Mouse (Mus musculus): Measurements from ENCODE around the gene Cdh4. TPM values are rescaled to one million over a fixed set of nuclear protein-coding genes. Genes with fewer than 3 reads are reported as not detected.
A peak's percentile ranks its signal among the peaks of the same experiment; 100 is the strongest.

Cdh4 gene
- polyA plus RNA-seq, 1 experiment from 2014 or later: 8.7 TPM

- no peak for DNase-seq (ENCODE audit: low spot score)
- Histone ChIP-seq H3K4me3 (no peak overlapping the region), H3K27me3 (ENCODE audit: insufficient read depth, poor library complexity, severe bottlenecking) (no peaks in the 10 kb centered on the region), H3K4me1 (replicated peaks) (peaks cover 3% of the 10 kb centered on the region; the same call in 1 of the 2 replicates), H3K27ac (no peak overlapping the region), H3K9me3 (no peaks in the 10 kb centered on the region), H3K36me3 (no peaks in the 10 kb centered on the region)
- whole genome bisulfite sequencing: 69% methylated on average over 7 of the region's 7 CpGs
Measured at GRCm38 (mm10) chr2:179801042-179801441, 358.8 kb downstream of the Cdh4 start.

GRCm38 (mm10) chr2:179802411-179802810, 360.2 kb downstream of the Cdh4 start:
- DNase-seq (ENCODE audit: low spot score): no peak
- no peaks in the 10 kb centered on the region for H3K27me3 ChIP-seq (ENCODE audit: insufficient read depth, poor library complexity, severe bottlenecking)
- 86% methylated on average over 1 of the region's 1 CpGs for WGBS
- H3K4me1 ChIP-seq (replicated peaks): peaks cover 3% of the 10 kb centered on the region; the same call in 1 of the 2 replicates
- no peaks in the 10 kb centered on the region for H3K9me3 ChIP-seq
- no peaks in the 10 kb centered on the region for H3K36me3 ChIP-seq
- H3K4me3 ChIP-seq: no peak overlapping the region
- no peak overlapping the region for H3K27ac ChIP-seq

GRCm38 (mm10) chr2:179811086-179811485, 368.9 kb downstream of the Cdh4 start:
- Histone ChIP-seq H3K36me3 (no peaks in the 10 kb centered on the region), H3K9me3 (no peaks in the 10 kb centered on the region), H3K27me3 (ENCODE audit: insufficient read depth, poor library complexity, severe bottlenecking) (no peaks in the 10 kb centered on the region), H3K27ac (no peak overlapping the region), H3K4me1 (replicated peaks) (peaks cover 14% of the 10 kb centered on the region; the same call in 1 of the 2 replicates), H3K4me3 (no peak overlapping the region)
- 90% methylated on average over 5 of the region's 5 CpGs for WGBS
- no peak for DNase-seq (ENCODE audit: low spot score)

GRCm38 (mm10) chr2:179813035-179813827, 371.0 kb downstream of the Cdh4 start:
- H3K27me3 ChIP-seq (ENCODE audit: insufficient read depth, poor library complexity, severe bottlenecking): no peaks in the 10 kb centered on the region
- H3K9me3 ChIP-seq: no peaks in the 10 kb centered on the region
- WGBS: 74% methylated on average over 11 of the region's 11 CpGs
- no peaks in the 10 kb centered on the region for H3K36me3 ChIP-seq
- 0 out of 2 replicates have a peak overlapping the region, but pooled peaks have one; percentile 8 for H3K27ac ChIP-seq
- H3K4me1 ChIP-seq (replicated peaks): peaks cover 14% of the 10 kb centered on the region; the same call in 1 of the 2 replicates
- no peak for DNase-seq (ENCODE audit: low spot score)
- H3K4me3 ChIP-seq: no peak overlapping the region

- Histone ChIP-seq H3K27ac (no peak overlapping the region), H3K4me3 (no peak overlapping the region), H3K36me3 (no peaks in the 10 kb centered on the region), H3K9me3 (no peaks in the 10 kb centered on the region), H3K27me3 (ENCODE audit: insufficient read depth, poor library complexity, severe bottlenecking) (0 out of 2 replicates have a peak, but pooled peaks cover 6% of the 10 kb centered on the region), H3K4me1 (replicated peaks) (peaks cover 55% of the 10 kb centered on the region)
- DNase-seq (ENCODE audit: low spot score): no peak
- 46% methylated on average over 18 of the region's 18 CpGs for WGBS
Measured at GRCm38 (mm10) chr2:179824776-179825326, 382.6 kb downstream of the Cdh4 start.

- no peak overlapping the region for H3K4me3 ChIP-seq
- peak overlapping the region; percentile 31; the same call in 1 of the 2 replicates for H3K27ac ChIP-seq
- H3K27me3 ChIP-seq (ENCODE audit: insufficient read depth, poor library complexity, severe bottlenecking): no peaks in the 10 kb centered on the region
- H3K36me3 ChIP-seq: no peaks in the 10 kb centered on the region
- DNase-seq (ENCODE audit: low spot score): peak; percentile 39
- 79% methylated on average over 6 of the region's 6 CpGs for WGBS
- peaks cover 38% of the 10 kb centered on the region for H3K4me1 ChIP-seq (replicated peaks)
- no peaks in the 10 kb centered on the region for H3K9me3 ChIP-seq
Measured at GRCm38 (mm10) chr2:179828968-179829367, 386.7 kb downstream of the Cdh4 start.

GRCm38 (mm10) chr2:179829972-179830371, 387.7 kb downstream of the Cdh4 start:
- H3K27ac ChIP-seq: no peak overlapping the region
- WGBS: 26% methylated on average over 6 of the region's 6 CpGs
- peaks cover 35% of the 10 kb centered on the region for H3K4me1 ChIP-seq (replicated peaks)
- H3K36me3 ChIP-seq: no peaks in the 10 kb centered on the region
- no peaks in the 10 kb centered on the region for H3K9me3 ChIP-seq
- no peaks in the 10 kb centered on the region for H3K27me3 ChIP-seq (ENCODE audit: insufficient read depth, poor library complexity, severe bottlenecking)
- H3K4me3 ChIP-seq: no peak overlapping the region
- DNase-seq (ENCODE audit: low spot score): peak; percentile 48

GRCm38 (mm10) chr2:179834892-179835291, 392.7 kb downstream of the Cdh4 start:
- Histone ChIP-seq H3K27me3 (ENCODE audit: insufficient read depth, poor library complexity, severe bottlenecking) (peaks cover 4% of the 10 kb centered on the region; the same call in 1 of the 2 replicates), H3K27ac (no peak overlapping the region), H3K9me3 (no peaks in the 10 kb centered on the region), H3K4me1 (replicated peaks) (peaks cover 42% of the 10 kb centered on the region), H3K4me3 (no peak overlapping the region), H3K36me3 (no peaks in the 10 kb centered on the region)
- DNase-seq (ENCODE audit: low spot score): no peak
- 65% methylated on average over 9 of the region's 9 CpGs for WGBS

- H3K27ac ChIP-seq: 0 out of 2 replicates have a peak overlapping the region, but pooled peaks have one; percentile 54
- no peak for DNase-seq (ENCODE audit: low spot score)
- 51% methylated on average over 7 of the region's 7 CpGs for WGBS
- no peaks in the 10 kb centered on the region for H3K9me3 ChIP-seq
- peaks cover 40% of the 10 kb centered on the region for H3K4me1 ChIP-seq (replicated peaks)
- peaks cover 4% of the 10 kb centered on the region; the same call in 1 of the 2 replicates for H3K27me3 ChIP-seq (ENCODE audit: insufficient read depth, poor library complexity, severe bottlenecking)
- no peaks in the 10 kb centered on the region for H3K36me3 ChIP-seq
- no peak overlapping the region for H3K4me3 ChIP-seq
Measured at GRCm38 (mm10) chr2:179835570-179835969, 393.3 kb downstream of the Cdh4 start.

GRCm38 (mm10) chr2:179837186-179837585, 395.0 kb downstream of the Cdh4 start:
- Histone ChIP-seq H3K27ac (peak overlapping the region; percentile 4; the same call in 1 of the 2 replicates), H3K36me3 (no peaks in the 10 kb centered on the region), H3K4me3 (no peak overlapping the region), H3K4me1 (replicated peaks) (peaks cover 41% of the 10 kb centered on the region), H3K9me3 (no peaks in the 10 kb centered on the region), H3K27me3 (ENCODE audit: insufficient read depth, poor library complexity, severe bottlenecking) (peaks cover 4% of the 10 kb centered on the region; the same call in 1 of the 2 replicates)
- no peak for DNase-seq (ENCODE audit: low spot score)
- WGBS: 74% methylated on average over 10 of the region's 10 CpGs

GRCm38 (mm10) chr2:179838036-179838435, 395.8 kb downstream of the Cdh4 start:
- 63% methylated on average over 7 of the region's 7 CpGs for WGBS
- Histone ChIP-seq H3K9me3 (no peaks in the 10 kb centered on the region), H3K36me3 (no peaks in the 10 kb centered on the region), H3K27ac (no peak overlapping the region), H3K27me3 (ENCODE audit: insufficient read depth, poor library complexity, severe bottlenecking) (peaks cover 4% of the 10 kb centered on the region; the same call in 1 of the 2 replicates), H3K4me1 (replicated peaks) (peaks cover 49% of the 10 kb centered on the region), H3K4me3 (no peak overlapping the region)
- DNase-seq (ENCODE audit: low spot score): peak; percentile 35

- H3K27me3 ChIP-seq (ENCODE audit: insufficient read depth, poor library complexity, severe bottlenecking): no peaks in the 10 kb centered on the region
- peak overlapping the region; percentile 30; the same call in 1 of the 2 replicates for H3K27ac ChIP-seq
- H3K4me3 ChIP-seq: no peak overlapping the region
- no peak for DNase-seq (ENCODE audit: low spot score)
- H3K4me1 ChIP-seq (replicated peaks): peaks cover 46% of the 10 kb centered on the region
- H3K9me3 ChIP-seq: no peaks in the 10 kb centered on the region
- 79% methylated on average over 12 of the region's 12 CpGs for WGBS
- H3K36me3 ChIP-seq: no peaks in the 10 kb centered on the region
Measured at GRCm38 (mm10) chr2:179842610-179843389, 400.6 kb downstream of the Cdh4 start.

All from hindbrain, embryonic 10.5 days (tissue).